Mouse (Mus musculus) kidney, adult 11 months (tissue): ENCODE measurements around the gene Resf1.
"Not testable (repeated sequence)": the region's sequence is repeated elsewhere in the genome, so short reads cannot be mapped to it uniquely, and the experiment has no call there.

Experiments used
- DNase-seq: peaks from one replicate; pipeline ENCODE4 v3.0.0; 2022

The Resf1 gene

DNA sequence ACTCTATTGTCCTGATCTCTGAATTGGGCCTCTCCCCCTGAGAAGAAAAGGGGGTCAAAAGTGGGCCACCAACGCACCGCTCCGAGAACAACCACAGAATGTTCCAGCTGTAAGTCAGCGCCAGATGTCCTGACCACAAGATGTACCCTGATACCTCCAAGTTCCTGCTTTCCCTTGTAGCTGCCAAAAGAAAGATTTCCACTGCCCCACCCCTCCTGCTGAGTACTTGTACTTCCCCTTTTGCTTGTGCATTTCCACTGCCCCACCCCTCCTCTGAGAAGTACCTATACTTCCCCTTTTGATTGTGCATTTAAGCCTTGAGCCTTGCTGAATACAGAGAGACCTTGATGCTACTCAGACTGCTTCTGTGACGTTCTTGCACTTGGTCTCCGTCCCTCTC is 39.0 kb downstream of the Resf1 start:
- DNase-seq, result not testable (repeated sequence)

DNA sequence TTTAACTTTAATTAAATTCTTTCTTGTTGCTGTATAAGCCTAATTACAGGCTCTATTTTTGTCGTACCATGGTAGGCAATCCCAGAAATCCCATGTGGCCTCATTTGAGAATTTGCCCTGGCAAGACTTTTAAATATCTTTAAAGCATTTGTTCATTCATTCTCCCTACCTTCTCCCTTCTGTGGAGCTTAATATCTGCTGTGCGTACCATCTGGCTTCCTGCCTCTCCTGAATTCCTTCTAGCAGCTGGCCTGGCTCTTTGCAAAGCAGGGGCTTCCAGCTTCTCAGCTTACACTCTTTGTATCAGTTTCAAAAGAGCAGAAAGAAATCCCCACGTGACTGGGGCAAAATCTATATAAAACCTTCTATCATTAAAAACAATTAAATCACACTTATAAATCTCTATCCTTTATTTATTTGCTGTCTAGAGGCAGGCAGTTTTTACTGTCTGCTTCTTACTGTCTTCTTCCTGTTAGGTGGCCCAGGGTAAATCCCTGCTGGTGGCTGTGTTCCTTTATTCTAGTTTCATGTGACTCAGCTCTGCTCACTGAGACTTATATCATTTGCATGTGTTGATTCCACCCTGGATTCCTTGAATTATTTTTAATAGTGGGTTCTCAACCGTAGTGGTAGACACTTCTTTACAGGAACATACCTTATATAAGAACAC is 45.7 kb downstream of the Resf1 start:
- no peak for DNase-seq

- not testable (repeated sequence) for DNase-seq
These were observed 46.6 kb downstream of the Resf1 start for GRCm38 (mm10) chr6:149355799-149356198.

DNA sequence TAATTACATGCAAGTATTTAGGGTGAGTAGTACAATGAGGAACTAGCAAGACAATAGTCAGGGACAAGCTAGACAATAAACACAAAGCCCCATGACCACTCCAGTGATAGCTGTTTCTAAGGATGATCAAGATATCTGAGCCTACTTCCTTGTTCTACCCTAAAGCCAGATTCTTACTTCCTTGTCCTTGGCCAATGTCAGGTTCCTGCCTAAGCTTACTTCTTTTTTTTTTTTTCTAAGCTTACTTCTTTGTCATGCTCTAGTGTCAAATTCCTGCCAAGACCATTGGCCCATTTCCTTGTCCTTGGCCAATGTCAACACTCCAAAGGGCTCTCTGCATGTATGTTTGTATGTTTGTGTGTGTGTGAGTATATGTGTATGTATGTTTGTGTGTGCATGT is 47.9 kb downstream of the Resf1 start:
- no peak for DNase-seq

- DNase-seq, result not testable (repeated sequence)
These were observed 53.3 kb downstream of the Resf1 start for GRCm38 (mm10) chr6:149362533-149362932.

DNA sequence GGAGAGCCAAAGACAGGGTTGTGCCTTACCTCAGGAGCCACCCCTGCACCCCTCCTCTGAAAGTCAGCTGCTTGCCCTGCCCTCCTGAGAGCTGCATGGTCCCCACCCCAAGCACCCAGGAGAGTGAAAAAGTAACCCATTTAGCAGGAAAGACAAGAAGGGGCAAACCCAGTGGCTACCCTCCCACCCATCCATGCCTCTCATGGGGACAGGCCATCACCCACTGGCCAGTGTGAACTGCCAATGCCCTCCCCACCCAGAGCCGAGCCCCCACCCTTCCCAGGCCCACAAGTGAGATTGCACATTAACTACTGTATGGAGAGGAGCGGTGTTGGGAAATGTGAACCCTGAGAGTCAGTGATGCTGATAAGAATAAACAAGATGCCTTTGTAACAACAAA is 56.8 kb downstream of the Resf1 start:
- DNase-seq, result not testable (repeated sequence)

GRCm38 (mm10) chr6:149366403-149366802 is 57.2 kb downstream of the Resf1 start:
- DNase-seq, result no peak

GRCm38 (mm10) chr6:149374986-149375457 is 65.8 kb downstream of the Resf1 start:
- peak; percentile 80 for DNase-seq

- peak; percentile 60 for DNase-seq
These were observed 74.3 kb downstream of the Resf1 start for GRCm38 (mm10) chr6:149383531-149383930.
